Mouse (Mus musculus) heart, embryonic 14.5 days (tissue): ENCODE measurements at regions not wholly inside any gene's neighbourhood (a gene's known extent, or its start where the extent isn't known, plus 50 kb on each side); places are given as distances from the start of the nearest gene placed in this dataset.

Source experiments
- ATAC-seq: fragments of 200-750 bp; cut with Nextera tagmentation; 2 replicates; pipeline ENCODE4 v1.8.0; 2017; ENCODE audit warnings: low read depth, moderate TSS enrichment; ENCODE audit not compliant: insufficient number of reproducible peaks, insufficient read depth, low FRiP score
- H3K27ac ChIP-seq, 2 experiments: fragments of 200-500 bp in 1 of 2; fragments of 300-500 bp in 1 of 2; sonication (generic) in 1 of 2; replicated peaks in 1 of 2; 2 replicates each; pipeline ENCODE4 v1.5.1; 2012 to 2014; ENCODE audit warnings: low read depth in 2 of 2, low read length in 2 of 2, control low read depth in 1 of 2, mild to moderate bottlenecking in 1 of 2, mixed read lengths in 1 of 2; ENCODE audit not compliant: control insufficient read depth in 1 of 2, insufficient read depth in 1 of 2
- H3K27me3 ChIP-seq: fragments of 300-500 bp; sonication (generic); 2 replicates; pipeline ENCODE4 v1.6.1; 2014; ENCODE audit warnings: mild to moderate bottlenecking, low read length, control low read depth; ENCODE audit not compliant: control insufficient read depth, insufficient read depth
- H3K36me3 ChIP-seq: fragments of 300-500 bp; sonication (generic); 2 replicates; pipeline ENCODE4 v1.6.1; 2014; ENCODE audit warnings: mild to moderate bottlenecking, control low read depth, low read length, mixed read lengths; ENCODE audit not compliant: control insufficient read depth, insufficient read depth
- H3K4me1 ChIP-seq, 2 experiments: fragments of 200-500 bp in 1 of 2; fragments of 300-500 bp in 1 of 2; sonication (generic) in 1 of 2; 2 replicates each; pipeline ENCODE4 v1.6.1; 2012 to 2014; ENCODE audit warnings: low read length in 2 of 2, control low read depth in 1 of 2, mixed read lengths in 1 of 2; ENCODE audit not compliant: control insufficient read depth in 2 of 2, insufficient read depth in 2 of 2
- H3K4me2 ChIP-seq: fragments of 300-500 bp; sonication (generic); 2 replicates; pipeline ENCODE4 v1.6.1; 2014; ENCODE audit warnings: mild to moderate bottlenecking, low read length
- H3K4me3 ChIP-seq, 2 experiments: fragments of 200-500 bp in 1 of 2; fragments of 300-500 bp in 1 of 2; sonication (generic) in 1 of 2; 2 replicates each; pipeline ENCODE4 v1.5.1; 2012 to 2014; ENCODE audit warnings: low read length in 2 of 2, mild to moderate bottlenecking in 2 of 2, control low read depth in 1 of 2, low read depth in 1 of 2, moderate library complexity in 1 of 2; ENCODE audit not compliant: control insufficient read depth in 1 of 2, insufficient read depth in 1 of 2
- H3K9ac ChIP-seq: fragments of 300-500 bp; sonication (generic); 2 replicates; pipeline ENCODE4 v1.6.1; 2014; ENCODE audit warnings: mild to moderate bottlenecking, low read length
- H3K9me3 ChIP-seq: fragments of 300-500 bp; sonication (generic); 2 replicates; pipeline ENCODE4 v1.6.1; 2016; ENCODE audit warnings: low read length, control low read depth; ENCODE audit not compliant: control insufficient read depth
- WGBS: fragments of 180-500 bp; shearing (Covaris S2); extraction: QIAGEN DNeasy Blood & Tissue Kit; methylation state at CpG from one replicate; pipeline ENCODE4 v1.1.7; 2014; 5-methylcytosine and 5-hydroxymethylcytosine counted together

DNA sequence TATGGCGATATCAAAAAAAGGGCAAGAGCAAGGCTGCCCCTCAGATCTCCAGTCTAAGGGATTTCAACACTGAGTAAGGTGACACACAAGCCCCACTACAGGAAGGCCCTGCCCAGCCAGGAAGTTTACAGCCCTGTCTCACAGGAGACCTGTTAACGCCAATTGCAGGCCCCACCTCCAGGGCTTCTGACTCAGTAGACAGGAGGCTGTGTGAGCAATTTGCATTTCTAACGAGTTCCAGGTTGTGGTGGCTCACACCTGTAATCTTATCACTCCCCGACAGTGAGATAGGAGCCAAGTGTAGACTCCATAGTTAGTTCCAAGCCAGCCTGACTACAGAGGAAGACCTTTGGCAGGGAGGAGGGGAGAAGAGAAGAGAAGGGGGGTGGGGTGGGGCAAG is 500.4 kb upstream of the Gm765 start:
- no peak overlapping the region for H3K27ac ChIP-seq
- H3K36me3 ChIP-seq: no peaks in the 10 kb centered on the region
- H3K9me3 ChIP-seq: no peaks in the 10 kb centered on the region
- no peaks in the 10 kb centered on the region for H3K27me3 ChIP-seq
- H3K9ac ChIP-seq: no peak overlapping the region
- no peak overlapping the region for H3K4me3 ChIP-seq
- peaks cover 7 to 9% of the 10 kb centered on the region in 2 experiments for H3K4me1 ChIP-seq
- peak; percentile 47; the same call in 1 of the 2 replicates for ATAC-seq
- H3K4me2 ChIP-seq: no peak overlapping the region
- WGBS: 29% methylated on average over 4 of the region's 4 CpGs

DNA sequence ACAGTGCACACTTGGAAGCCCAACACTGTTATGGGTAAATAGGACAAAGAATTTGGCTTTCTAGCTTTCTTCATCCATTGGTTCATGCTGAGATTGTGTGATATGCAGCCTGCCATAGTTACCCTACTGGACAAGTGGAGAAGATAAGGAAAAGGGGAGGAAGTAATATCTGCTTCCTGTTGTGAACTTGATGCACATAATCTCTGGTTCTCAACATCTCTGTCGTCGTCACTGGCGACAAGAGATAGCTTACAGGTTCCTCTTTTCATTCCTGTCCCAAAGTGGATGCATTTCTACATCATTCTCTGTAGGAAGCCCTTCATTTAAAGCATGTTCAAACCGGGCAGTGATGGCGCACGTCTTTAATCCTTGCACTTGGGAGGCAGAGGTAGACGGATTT is 491.4 kb upstream of the Gm765 start:
- Histone ChIP-seq H3K27me3 (no peaks in the 10 kb centered on the region), H3K9ac (no peak overlapping the region), H3K9me3 (no peaks in the 10 kb centered on the region), H3K4me3 (no peak overlapping the region), H3K27ac (no peak overlapping the region), H3K4me2 (no peak overlapping the region), H3K36me3 (no peaks in the 10 kb centered on the region), H3K4me1 (no peaks in the 10 kb centered on the region)
- 81% methylated on average over 7 of the region's 7 CpGs for WGBS
- ATAC-seq: no peak

GRCm38 (mm10) chr6:98830191-98830590 is 487.6 kb upstream of the Gm765 start:
- Histone ChIP-seq H3K4me2 (no peak overlapping the region), H3K27ac (no peak overlapping the region), H3K9ac (no peak overlapping the region), H3K4me1 (no peaks in the 10 kb centered on the region), H3K4me3 (no peak overlapping the region), H3K36me3 (no peaks in the 10 kb centered on the region), H3K27me3 (no peaks in the 10 kb centered on the region), H3K9me3 (no peaks in the 10 kb centered on the region)
- ATAC-seq: no peak
- 74% methylated on average over 4 of the region's 4 CpGs for WGBS

DNA sequence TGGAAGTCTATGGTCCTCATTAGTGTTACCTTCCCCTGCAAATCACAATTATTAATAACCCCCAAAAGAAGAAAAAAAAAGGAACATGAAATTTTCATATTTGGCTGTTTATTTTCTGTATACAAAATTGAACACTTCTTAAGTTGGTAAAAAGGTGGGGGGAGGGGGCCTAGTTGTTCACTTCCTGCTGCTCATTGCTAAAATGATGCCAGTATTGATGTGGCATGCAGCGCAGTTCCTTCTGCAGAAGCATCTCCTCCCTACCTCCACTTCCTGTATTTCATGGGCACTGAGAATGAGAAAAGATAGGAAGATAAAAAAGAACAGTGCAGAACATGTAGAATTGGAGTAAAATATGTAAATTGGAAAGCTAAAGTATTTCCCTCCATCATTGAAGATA is 465.5 kb upstream of the Gm765 start:
- Histone ChIP-seq H3K9ac (no peak overlapping the region), H3K9me3 (no peaks in the 10 kb centered on the region), H3K4me1 (no peaks in the 10 kb centered on the region), H3K4me3 (no peak overlapping the region), H3K27ac (no peak overlapping the region), H3K36me3 (no peaks in the 10 kb centered on the region), H3K4me2 (no peak overlapping the region), H3K27me3 (no peaks in the 10 kb centered on the region)
- no peak for ATAC-seq
- 97% methylated on average over 1 of the region's 1 CpGs for WGBS

DNA sequence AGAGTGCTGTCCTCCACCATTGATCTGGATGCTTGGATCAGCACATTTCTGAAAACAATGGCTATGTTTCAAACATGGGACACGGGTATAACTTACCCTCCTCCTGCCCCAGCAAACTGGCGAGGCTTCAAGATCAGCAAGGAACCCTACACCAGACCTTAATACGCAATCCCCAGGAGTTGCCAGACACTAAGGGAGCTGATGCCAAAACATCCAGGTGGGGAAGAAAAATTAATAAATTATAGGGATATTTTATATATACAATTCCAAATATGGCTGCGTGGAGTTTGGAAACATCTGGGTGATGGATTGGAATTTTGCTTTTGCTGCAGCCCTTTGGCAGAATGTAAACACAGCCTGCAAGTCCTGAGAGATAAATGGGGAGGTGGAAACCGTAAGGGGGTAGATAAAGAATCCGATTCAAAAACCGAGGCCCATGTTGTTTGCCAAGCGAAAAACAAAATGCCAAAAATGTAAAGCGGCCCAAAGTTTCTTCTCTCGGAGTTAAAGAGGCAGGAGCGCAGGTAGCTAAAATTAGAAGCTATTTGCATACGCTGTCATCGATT is 460.9 kb upstream of the Gm765 start:
- no peak for ATAC-seq
- 69% methylated on average over 13 of the region's 13 CpGs for WGBS
- no peak overlapping the region for H3K4me3 ChIP-seq
- H3K4me2 ChIP-seq: no peak overlapping the region
- H3K27ac ChIP-seq: no peak overlapping the region
- H3K4me1 ChIP-seq: peaks cover 0 to 5% of the 10 kb centered on the region in 2 experiments; a peak in 2 of 4 replicates
- H3K27me3 ChIP-seq: no peaks in the 10 kb centered on the region
- H3K9ac ChIP-seq: no peak overlapping the region
- H3K9me3 ChIP-seq: no peaks in the 10 kb centered on the region
- H3K36me3 ChIP-seq: no peaks in the 10 kb centered on the region

DNA sequence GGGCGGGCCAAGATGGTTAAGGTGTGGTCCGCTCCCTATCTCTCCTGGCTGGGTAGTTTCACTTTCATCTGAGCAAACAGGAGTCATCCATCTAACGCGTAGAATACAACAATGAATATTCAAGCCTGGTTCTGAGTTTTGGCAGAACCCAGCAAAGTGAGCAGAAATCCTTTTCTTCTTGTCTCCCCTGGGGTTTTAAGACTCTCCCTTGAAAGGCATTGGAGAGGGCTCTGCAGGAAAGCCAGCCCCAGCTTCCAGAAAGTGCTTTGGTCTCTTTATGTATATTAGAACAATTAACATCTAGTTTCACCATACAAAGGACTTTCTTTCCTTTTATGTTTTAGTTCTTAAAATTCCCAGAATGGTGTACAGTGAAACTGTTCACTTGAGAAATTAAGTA is 458.5 kb upstream of the Gm765 start:
- Histone ChIP-seq H3K9me3 (no peaks in the 10 kb centered on the region), H3K27ac (no peak overlapping the region), H3K4me2 (no peak overlapping the region), H3K9ac (no peak overlapping the region), H3K27me3 (no peaks in the 10 kb centered on the region), H3K4me3 (no peak overlapping the region), H3K4me1 (peaks cover 2 to 13% of the 10 kb centered on the region in 2 experiments; a peak in 3 of 4 replicates), H3K36me3 (no peaks in the 10 kb centered on the region)
- ATAC-seq: no peak
- WGBS: 92% methylated on average over 4 of the region's 4 CpGs

- no peaks in the 10 kb centered on the region for H3K27me3 ChIP-seq
Measured at GRCm38 (mm10) chr6:98800040-98800439, 457.5 kb upstream of the Gm765 start.

DNA sequence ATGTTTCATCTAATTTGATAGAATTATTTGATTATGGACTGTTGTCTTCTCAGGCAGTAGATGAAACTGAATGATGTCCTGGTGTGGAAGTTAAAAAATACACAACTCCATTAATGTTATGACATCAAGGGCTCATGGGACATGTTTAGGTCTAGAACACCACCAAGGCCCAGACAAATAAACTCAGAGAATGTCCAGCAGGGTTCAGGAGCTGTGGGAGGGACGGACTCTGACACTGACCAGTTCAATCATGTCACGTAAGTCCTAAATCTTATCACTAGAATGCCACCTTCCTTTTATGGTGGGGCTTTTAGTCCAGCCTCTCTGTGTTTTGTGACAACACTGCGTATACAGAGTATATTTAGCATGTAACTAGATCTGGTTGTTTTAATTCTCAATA is 455.2 kb upstream of the Gm765 start:
- no peak overlapping the region for H3K4me3 ChIP-seq
- ATAC-seq: no peak
- 32% methylated on average over 3 of the region's 3 CpGs for WGBS

More at GRCm38 (mm10) chr6:98800040-98800439, 457.5 kb upstream of the Gm765 start:
- 62% methylated on average over 8 of the region's 8 CpGs for WGBS
- no peak for ATAC-seq
- H3K4me2 ChIP-seq: no peak overlapping the region
- H3K9me3 ChIP-seq: no peaks in the 10 kb centered on the region
- no peak overlapping the region for H3K4me3 ChIP-seq
- no peak overlapping the region for H3K27ac ChIP-seq
- peaks cover 2 to 13% of the 10 kb centered on the region in 2 experiments; a peak in 3 of 4 replicates for H3K4me1 ChIP-seq
- no peak overlapping the region for H3K9ac ChIP-seq
- no peaks in the 10 kb centered on the region for H3K36me3 ChIP-seq

More for the DNA sequence above, 455.2 kb upstream of the Gm765 start:
- Histone ChIP-seq H3K4me2 (no peak overlapping the region), H3K4me1 (peaks cover 2 to 13% of the 10 kb centered on the region in 2 experiments; a peak in 3 of 4 replicates), H3K27me3 (no peaks in the 10 kb centered on the region), H3K9ac (no peak overlapping the region), H3K36me3 (no peaks in the 10 kb centered on the region), H3K27ac (peak overlapping the region; percentile 19 to 48; a peak in 1 of 4 replicates), H3K9me3 (no peaks in the 10 kb centered on the region)
